Mouse (Mus musculus): Measurements from ENCODE around the gene Gpr75.

GRCm38 (mm10) chr11:30888153-30888552 is 3.0 kb downstream of the Gpr75 start:
- TF ChIP-seq CTCF (conservative IDR thresholded peaks at IDR 0.05; ENCODE audit: low read length) = no peak
- no peak for TF ChIP-seq POU5F1 (IDR thresholded peaks at IDR 0.05; ENCODE audit: borderline replicate concordance, low read length)
- no peak for TF ChIP-seq NANOG (IDR thresholded peaks at IDR 0.05; ENCODE audit: borderline replicate concordance, low read length)
